Mouse (Mus musculus) layer of hippocampus, postnatal 14 days (tissue): ENCODE results near the gene Efs. TPM values are rescaled to one million over a fixed set of nuclear protein-coding genes. Genes with fewer than 3 reads are reported as not detected.
A peak's percentile ranks its signal among the peaks of the same experiment; 100 is the strongest.

Experiments
- DNase-seq, 2 experiments: peaks; one replicate each; pipeline ENCODE4 v3.0.0; 2021 to 2022; ENCODE audit warnings: low spot score in 2 of 2, mixed read lengths in 1 of 2
- total RNA-seq, 2 experiments: library from RNA; stranded (reverse); gene quantifications; 2 replicates each; pipeline ENCODE4 v1.2.3; 2021

The Efs gene
- total RNA-seq, 2 experiments from 2014 or later, result 14.7 to 17.0 TPM

- peak; percentile 52 to 57 for DNase-seq
Observed at GRCm38 (mm10) chr14:54926401-54927158, 654 bp upstream of the Efs start.

GRCm38 (mm10) chr14:54924641-54925348, 1.1 kb downstream of the Efs start:
- DNase-seq, result no peak

GRCm38 (mm10) chr14:54920076-54920685, 5.7 kb downstream of the Efs start:
- no peak for DNase-seq

DNA sequence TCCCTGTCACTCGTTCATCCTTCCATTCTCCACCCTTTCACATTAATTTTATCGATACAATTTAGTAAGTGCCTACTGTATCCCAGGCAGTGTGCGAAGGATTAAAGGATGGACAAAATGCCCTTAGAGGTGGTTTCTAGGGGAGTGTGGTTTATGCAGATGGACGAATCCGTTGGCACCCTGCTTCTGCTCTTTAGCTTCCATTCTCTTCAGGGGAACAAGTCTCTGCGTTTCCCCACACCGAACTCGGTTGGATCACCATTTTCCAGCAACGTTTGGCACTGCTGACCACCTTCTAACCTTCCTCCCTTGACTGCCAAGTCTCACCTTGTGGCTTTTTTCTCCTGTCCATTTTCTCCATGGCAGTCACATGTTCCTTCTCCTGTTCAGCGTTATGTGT, 12.6 kb downstream of the Efs start:
- no peak for DNase-seq

DNA sequence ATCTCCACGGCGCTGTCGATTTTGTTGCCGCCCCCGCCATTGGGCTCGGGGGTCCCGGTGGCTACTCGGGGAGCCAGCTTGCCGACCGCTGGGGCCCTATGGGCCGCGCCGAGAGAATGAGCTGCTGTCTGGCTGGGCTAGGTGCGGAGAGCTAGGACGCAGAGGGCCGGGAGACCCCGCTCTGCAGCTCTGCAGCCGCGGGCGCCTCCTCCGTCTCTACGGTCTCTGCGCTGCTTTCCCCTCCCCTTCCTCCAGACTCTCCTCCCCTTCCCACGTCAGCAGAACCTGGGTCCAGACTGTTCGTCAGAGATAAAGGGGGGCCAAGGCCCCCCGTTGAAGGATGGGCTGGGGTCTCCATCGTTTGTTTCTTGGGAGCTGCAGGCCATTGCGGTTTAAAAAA, 13.0 kb downstream of the Efs start, which contains the start of gene Slc22a17:
Gene Slc22a17, minus strand, starts transcription at position 247 of the 400 bp plus-strand sequence.
- DNase-seq, result peak; percentile 83 to 89

- DNase-seq, result peak in 1 of 2 experiments; percentile 41
Observed at GRCm38 (mm10) chr14:54912109-54912850, 13.6 kb downstream of the Efs start.

DNA sequence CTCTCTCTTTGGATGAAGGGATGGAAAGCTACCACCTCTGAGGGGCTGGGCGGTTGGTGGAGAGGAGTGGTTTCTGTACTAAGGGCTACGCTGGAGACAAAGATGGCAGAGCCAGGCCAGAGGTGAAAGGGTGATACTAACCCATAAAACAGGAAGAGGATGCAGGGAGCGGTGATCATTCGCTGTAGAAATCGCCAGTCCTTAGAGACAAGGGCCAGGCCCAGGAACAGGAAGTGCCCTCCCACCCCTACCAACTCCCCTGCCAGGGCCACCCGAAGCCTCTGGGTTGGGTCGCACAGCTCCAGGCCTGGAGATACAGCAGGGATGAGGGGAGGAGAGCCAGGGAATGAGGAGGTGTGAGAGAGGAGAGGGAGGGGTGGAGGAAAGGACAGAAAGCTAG, 17.2 kb downstream of the Efs start:
- no peak for DNase-seq

DNA sequence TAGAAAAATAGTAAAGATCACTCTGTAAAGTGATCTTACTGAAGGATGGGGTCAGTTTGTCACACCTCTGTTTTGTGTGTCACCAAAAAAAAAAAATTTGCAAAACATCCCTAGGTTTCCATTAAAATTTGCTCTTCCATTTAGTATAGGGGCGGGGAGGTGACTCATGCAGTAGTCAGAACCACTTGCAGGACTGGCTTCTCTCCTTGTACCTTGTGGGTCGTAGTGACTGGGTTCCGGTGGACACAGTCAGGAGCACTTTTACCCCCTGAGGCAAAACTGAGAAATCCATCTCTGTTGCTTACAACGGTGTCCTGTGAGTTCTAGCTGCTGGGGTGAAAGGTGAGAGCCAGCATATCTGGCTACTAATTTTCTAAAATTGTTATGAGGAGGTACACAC, 22.3 kb downstream of the Efs start:
- DNase-seq, result no peak

GRCm38 (mm10) chr14:54900383-54900782, 25.5 kb downstream of the Efs start:
- DNase-seq, result peak; percentile 75 to 91

- no peak for DNase-seq
Observed at GRCm38 (mm10) chr14:54897445-54897844, 28.5 kb downstream of the Efs start.

DNA sequence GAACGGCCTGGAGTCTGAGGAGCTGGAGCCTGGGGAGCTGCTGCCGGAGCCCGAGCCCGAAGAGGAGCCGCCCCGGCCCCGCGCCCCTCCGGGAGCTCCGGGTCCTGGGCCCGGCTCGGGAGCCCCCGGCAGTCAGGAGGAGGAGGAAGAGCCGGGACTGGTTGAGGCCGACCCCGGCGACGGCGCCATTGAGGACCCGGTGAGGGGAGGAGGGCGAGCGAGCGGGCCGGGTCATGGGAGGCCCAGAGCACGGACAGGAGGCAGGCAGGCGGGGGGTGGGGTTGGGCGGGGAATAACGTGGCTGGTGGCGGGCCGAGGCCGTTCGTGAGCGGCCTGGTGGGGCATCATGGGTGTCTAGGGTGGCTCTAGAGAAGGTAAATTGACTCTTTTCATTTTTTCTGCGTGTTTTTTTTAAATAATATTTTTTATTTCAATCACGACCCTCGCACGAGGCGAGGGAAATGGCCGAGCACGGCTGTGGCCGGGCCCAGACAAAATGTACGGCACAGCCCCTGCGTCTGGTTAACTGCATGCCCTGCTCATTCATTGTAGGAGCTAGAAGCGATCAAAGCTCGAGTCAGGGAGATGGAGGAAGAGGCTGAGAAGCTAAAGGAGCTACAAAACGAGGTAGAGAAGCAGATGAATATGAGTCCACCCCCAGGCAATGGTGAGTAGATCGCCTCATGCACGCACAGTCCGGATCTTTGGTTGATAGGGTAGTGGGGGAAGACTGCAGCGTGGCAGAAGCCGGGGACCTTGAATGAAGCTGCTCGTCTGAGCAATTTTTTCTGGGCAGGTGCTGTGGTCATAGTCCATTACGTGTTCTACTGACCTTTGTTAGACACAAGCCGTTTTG, 31.4 kb downstream of the Efs start:
- peak; percentile 41 to 63 for DNase-seq

- DNase-seq, result peak; percentile 98 to 100
Observed at GRCm38 (mm10) chr14:54893651-54894181, 32.2 kb downstream of the Efs start.

- DNase-seq, result no peak
Observed at GRCm38 (mm10) chr14:54892200-54892599, 33.7 kb downstream of the Efs start, which contains the start of gene Pabpn1. Gene Pabpn1 (plus strand): TSS chr14:54892500.

DNA sequence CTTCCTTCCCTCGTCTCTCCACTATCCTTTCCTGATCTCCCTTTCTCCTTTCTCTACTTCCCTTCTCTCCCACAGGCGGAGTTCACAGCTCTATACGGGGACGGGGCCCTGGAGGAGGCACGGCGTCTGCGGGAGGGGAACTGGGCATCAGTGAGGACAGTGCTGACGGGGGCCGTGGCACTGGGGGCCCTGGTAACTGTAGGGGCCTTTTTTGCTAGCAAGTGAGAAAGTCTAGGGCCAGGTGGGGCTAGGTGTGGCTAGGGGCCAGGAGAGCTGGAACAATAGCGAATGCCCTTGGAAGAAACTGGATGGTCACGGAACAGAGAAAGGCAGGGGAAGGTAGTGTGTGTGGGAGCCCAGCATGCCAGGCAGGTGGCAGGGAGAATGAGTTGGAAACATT, 40.6 kb downstream of the Efs start:
- DNase-seq, result no peak

GRCm38 (mm10) chr14:54884022-54884712, 41.8 kb downstream of the Efs start:
- DNase-seq, result no peak

DNA sequence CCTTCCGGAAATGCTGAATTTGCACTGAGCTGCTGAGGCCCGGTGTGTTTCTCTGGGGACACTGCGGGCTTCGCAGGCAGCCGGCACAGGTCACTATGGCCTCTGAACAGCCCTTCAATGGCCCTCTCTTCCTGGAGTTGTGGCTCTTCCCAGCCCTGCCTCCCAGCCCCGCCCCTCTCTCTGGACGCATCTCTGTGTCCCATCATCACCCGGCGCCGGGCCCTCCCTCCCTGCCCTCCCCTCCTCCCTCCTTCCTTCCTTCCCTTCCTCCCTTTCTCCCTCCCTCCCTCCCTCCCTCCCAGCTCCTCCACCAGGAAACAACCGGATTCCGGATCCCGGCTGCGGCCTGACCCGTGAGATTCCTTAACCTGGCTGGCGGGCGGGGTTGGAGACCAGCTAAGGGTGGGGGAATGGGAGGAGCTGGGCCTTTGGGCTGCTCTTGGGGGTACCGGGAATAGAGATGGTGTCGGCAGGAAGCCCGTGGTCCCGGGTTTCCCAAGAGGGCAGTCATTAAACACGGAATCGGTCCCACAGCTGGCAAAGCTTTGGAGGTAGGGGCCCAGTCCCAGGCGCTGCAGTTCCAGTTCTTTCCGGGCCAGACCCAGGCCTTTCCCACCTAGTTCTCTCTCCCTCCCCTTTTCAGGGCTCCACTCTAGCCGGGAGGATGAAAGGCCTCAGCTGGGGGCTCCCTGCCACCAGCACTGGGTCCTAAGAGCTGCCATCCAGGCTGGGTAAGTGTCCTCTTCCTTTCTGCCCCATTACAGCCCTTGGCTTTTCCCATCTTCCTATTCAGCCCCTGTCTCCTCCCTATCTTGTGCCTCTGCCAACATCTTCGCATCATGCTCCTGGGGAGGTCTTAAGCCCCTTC, 42.5 kb downstream of the Efs start, which contains the start of the genes Bcl2l2 and Gm20521:
Gene Bcl2l2, plus strand, starts transcription at position 224 of the 868 bp plus-strand sequence.
Gene Gm20521, plus strand, starts transcription at position 288 of the 868 bp plus-strand sequence.
- DNase-seq, result peak; percentile 61 to 74

DNA sequence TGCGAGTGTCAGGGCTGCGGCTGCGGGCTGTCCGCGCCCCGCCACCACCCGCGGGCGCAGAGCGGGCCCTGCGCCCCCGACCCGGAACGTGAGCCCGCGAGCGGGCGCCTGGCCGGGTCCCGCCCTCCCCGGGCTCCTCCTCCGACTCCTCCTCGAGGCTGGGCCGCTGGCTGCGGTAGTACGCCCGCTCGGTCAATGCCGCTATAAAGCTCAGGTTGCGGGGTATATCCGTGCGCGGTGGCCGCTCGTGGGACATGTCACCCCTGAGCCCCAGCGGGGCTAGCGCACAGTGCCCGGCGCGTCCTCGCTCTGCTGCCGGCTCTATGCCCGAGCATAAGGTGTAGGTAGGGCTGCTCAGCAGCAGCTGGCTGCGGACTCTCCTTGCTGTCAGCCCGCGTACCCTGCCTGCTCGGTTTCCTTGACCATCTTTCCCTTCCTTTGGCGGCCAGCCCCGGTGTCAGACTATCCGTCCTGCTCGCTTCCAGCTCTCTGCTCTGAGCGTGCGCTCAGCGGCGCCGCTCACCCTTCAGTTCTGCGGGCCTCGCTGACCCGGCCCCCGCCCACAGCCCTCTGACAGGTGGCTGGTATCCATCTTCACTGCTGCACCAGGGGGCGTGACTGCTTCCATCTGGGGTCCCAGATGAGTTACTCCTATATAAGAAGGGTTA, 48.7 kb downstream of the Efs start, which contains the start of gene Ppp1r3e:
Gene Ppp1r3e, minus strand, starts transcription at position 503 of the 668 bp plus-strand sequence.
- peak; percentile 59 to 65 for DNase-seq
